Mouse (Mus musculus) 3134 (cell line): ENCODE results near the gene Ccdc38.
"Not testable (repeated sequence)": the region's sequence is repeated elsewhere in the genome, so short reads cannot be mapped to it uniquely, and the experiment has no call there.

Experiments
- DNase-seq: peaks from one replicate; pipeline ENCODE4 v3.0.0-alpha.2; 2011; ENCODE audit warnings: low spot score; ENCODE audit not compliant: insufficient read length; ENCODE audit errors: extremely low read depth

The Ccdc38 gene

DNA sequence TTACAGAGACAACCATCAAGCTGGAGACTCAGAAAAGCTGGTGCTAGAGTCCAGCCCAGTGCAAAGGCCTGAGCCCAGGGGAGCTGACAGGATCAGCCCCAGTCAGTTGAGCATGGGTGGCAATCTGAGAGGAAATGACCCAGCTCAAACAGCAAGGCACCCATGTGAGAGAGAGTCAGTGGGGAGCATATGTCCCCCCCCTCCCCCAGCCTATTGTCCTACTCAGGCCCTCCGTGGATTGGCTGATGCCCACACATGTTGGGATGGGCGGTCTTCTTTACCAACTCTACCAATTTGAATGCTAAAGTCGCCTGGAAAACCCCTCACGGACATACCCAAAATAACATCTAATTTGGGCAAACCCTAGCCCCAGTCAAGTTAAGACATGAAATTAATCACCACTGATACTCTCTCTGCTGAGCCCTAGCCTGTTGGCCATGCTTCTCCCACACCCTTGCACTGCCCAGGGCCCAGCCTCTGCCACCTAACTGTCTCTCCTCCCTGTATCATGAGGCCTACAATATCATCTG is 7.4 kb downstream of the Ccdc38 start:
- DNase-seq = no peak

DNA sequence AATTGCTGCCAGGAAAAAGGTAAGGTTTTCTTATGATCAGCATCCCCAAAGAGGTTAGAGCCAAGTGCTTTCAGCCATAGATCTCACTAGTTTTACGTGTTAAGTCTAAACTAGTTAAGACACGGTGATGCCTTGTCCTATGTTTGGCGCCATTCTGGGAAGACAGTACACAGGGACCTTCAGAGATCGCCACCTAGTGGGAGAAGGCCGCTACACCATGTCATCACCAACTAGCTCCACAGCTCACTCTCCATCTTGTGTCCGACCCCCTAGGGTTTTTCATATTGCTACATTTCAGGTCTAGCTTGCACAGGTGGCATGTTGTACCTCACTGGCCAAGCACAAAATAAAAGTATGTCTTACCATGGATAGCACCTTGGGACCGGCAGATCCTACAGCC is 8.6 kb downstream of the Ccdc38 start:
- peak; percentile 38 for DNase-seq

DNA sequence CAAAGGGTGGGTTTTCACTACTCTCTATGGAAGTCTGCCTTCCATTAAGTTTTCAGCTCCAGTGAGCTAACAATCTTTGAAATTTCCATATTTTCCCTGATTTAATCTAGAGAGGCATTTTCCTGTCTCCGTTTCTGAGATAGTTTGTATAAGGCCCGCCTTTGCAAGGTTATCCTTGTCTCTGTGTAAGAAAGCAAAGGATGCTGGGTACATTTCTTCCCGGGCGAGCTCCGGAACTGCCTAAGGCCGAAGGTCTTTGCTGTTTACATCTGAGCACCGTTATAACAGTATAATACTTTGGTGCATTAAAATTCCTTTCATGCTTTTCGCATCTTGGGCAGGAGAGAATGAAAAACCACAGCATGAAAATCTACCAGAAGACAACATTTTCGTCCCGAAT is 9.4 kb downstream of the Ccdc38 start:
- DNase-seq = no peak

GRCm38 (mm10) chr10:93552596-93552995 is 12.2 kb downstream of the Ccdc38 start:
- no peak for DNase-seq

- not testable (repeated sequence) for DNase-seq
Measured at GRCm38 (mm10) chr10:93557971-93558370, 17.5 kb downstream of the Ccdc38 start.

GRCm38 (mm10) chr10:93559786-93560185 is 19.4 kb downstream of the Ccdc38 start:
- DNase-seq = peak; percentile 70

DNA sequence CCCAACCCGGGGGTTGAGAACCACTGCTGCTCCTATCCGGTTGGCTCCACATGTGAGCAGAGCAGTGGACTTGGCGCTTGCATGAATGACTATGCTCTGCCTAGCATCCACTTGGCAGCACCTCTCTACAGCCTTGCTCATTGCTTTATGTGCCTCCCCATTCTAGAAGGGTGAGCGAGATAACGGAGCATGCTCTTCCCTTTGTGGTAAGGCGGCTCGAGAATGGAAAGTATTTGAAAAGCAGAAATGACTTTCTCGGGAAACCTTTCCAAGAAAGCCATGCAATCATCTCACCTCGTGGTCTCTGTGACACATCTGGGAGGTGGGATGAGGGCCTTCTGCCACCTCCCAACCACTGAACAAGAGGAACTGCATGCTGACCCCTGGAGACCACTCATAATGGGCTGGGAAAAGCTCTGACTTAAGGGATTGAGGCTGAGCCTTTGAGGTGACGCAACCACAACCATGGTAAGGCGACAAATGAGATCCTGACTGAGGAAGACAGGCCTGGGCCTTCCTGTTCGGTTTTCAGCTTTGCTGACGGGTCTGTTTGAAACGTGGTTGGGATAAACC is 24.2 kb downstream of the Ccdc38 start:
- no peak for DNase-seq

DNA sequence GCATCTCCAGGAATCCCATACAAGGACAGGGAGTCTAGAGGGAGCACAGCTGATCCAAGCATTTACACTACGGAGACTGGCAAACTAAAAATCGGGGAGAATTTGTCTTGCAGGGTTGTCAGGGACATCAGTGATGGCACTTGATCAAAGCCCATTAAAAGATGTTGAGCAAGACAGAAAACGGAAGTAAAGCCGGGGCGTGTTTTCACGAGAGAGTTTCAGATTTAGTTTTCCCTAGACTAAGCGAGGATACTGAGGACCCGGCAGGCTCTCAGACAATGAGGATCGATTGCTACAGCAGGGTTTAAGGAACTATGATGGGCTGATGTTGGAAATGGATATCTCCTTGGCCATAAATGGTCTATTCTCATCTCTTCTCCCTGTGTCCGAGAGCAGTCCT is 26.6 kb downstream of the Ccdc38 start:
- no peak for DNase-seq

- DNase-seq = no peak
Measured at GRCm38 (mm10) chr10:93567841-93568566, 27.6 kb downstream of the Ccdc38 start.

- DNase-seq = no peak
Measured at GRCm38 (mm10) chr10:93568671-93569070, 28.2 kb downstream of the Ccdc38 start.

DNA sequence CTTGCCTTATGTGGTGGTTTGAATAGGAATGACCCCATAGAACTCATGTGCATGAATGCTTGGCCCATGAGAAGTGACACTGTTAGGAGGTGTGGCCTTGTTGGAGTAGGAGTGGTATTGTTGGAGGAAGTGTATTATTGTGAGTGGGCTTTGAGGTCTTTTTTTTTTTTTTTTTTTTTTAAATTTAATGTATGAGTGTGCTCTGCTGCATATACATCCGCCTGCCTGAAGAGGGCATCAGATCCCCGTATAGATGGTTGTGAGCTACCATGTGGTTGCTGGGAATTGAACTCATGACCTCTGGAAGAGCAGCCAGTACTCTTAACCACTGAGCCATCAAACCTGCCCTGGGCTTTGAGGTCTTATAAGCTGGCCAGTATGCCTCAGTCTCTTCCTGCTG is 31.8 kb downstream of the Ccdc38 start:
- DNase-seq = no peak

DNA sequence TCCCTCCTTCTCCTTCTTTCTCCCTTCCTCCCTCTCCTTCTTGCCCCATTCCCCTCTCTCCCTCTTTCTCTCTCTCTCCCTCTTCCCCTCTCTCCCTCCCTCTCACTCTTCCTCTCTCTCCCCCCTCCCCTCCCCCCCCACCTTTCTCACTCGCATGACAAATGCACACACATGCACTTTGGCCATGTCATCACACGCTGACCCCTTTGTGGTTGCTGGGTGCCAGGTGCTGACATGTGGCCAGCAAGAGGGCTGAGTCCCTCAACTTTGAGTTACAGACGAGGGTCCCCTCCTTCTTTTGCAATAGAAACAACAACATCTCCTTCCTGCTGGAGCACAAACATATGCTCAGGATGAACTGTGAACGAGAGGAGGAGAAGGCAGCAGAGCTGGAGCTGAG is 34.5 kb downstream of the Ccdc38 start:
- no peak for DNase-seq

DNA sequence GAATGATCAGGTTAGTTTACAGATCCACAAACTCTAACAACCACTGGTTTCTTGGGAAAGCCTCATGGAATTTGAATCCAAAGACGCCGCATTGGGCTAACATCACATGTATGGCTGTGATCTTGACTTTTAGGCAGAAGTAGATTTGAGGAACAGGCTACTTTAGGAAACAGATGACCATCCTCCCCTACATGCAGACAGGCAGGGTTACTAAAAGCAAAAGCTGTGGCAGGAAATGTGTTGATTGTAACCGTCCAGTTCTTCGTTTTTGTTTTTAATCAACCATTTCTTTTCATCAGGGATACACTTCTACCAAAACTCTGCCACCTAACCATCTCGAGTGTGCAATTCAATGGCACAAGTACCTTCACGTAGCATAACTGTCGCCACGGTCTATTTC is 35.5 kb downstream of the Ccdc38 start:
- DNase-seq = no peak

- DNase-seq = peak; percentile 63
Measured at GRCm38 (mm10) chr10:93577271-93577886, 36.9 kb downstream of the Ccdc38 start.

GRCm38 (mm10) chr10:93588796-93589195 is 48.4 kb downstream of the Ccdc38 start:
- DNase-seq = no peak

GRCm38 (mm10) chr10:93589281-93589848 is 48.9 kb downstream of the Ccdc38 start, which contains the start of gene Snrpf:
Gene Snrpf (minus strand): TSS chr10:93589706.
- peak; percentile 87 for DNase-seq

GRCm38 (mm10) chr10:93592456-93592855 is 52.0 kb downstream of the Ccdc38 start:
- peak; percentile 54 for DNase-seq

DNA sequence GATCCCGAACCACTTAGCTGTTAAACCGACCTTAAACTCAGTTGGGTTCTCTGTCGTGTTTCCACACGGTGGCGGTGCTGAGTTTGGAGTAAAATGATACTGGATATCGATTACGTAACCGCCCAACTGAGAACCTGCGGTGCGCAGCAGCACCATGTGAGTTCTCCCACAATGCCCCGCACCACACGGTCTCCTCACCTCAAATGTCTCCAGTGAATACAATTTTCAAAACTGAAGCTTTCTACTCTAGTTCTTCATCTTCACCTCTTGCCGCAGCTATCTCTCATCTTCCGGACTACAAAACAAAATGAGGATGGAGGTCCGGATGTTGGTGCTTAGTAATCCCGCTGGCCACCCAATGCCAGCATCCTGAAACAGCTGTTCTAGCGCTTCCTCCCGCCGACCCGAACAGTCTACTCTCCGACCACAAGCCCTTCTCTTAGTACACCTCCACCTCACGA is 53.6 kb downstream of the Ccdc38 start:
- DNase-seq = no peak

- no peak for DNase-seq
Measured at GRCm38 (mm10) chr10:93595831-93596230, 55.4 kb downstream of the Ccdc38 start.

DNA sequence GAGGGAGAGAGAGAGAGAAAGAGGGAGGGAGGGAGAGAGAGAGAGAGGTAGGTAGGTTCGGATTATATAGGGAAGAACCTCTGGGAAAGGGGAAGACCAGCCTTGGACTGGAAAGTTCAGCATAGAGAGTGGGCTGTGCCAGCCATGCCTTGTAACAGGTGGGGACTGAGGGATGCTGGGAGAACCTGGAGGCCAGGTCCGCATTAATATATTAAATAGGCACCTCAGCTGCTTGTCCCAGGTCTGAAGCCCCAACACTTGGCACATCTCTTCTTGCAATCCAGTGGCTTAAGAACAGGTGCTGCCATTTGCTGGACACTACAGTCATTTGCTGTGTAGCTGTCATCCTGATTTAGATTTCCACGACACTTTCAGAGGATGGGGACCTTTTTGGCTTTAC is 56.2 kb downstream of the Ccdc38 start:
- no peak for DNase-seq

DNA sequence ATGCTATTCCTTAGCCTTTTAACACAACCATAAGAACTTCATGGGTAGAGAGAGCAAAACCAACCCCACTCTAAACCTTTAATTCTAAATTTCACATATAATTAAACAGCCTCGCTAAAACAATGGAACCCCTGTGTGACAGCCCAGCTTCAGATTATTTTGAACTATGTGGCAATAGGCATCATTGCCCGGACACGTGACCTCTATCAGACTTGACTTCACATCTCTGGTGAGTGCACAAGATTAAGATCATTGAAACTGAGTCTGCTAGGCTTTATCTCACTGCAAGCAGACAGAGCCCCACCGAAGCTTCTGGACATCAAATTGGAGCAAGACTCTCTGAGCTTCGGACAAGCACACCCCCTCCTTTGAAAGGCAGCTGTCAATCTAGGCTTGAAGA is 61.9 kb downstream of the Ccdc38 start:
- DNase-seq = no peak
